ENCODE assay signal across 8 mouse cellular contexts in the genomic region with DNA sequence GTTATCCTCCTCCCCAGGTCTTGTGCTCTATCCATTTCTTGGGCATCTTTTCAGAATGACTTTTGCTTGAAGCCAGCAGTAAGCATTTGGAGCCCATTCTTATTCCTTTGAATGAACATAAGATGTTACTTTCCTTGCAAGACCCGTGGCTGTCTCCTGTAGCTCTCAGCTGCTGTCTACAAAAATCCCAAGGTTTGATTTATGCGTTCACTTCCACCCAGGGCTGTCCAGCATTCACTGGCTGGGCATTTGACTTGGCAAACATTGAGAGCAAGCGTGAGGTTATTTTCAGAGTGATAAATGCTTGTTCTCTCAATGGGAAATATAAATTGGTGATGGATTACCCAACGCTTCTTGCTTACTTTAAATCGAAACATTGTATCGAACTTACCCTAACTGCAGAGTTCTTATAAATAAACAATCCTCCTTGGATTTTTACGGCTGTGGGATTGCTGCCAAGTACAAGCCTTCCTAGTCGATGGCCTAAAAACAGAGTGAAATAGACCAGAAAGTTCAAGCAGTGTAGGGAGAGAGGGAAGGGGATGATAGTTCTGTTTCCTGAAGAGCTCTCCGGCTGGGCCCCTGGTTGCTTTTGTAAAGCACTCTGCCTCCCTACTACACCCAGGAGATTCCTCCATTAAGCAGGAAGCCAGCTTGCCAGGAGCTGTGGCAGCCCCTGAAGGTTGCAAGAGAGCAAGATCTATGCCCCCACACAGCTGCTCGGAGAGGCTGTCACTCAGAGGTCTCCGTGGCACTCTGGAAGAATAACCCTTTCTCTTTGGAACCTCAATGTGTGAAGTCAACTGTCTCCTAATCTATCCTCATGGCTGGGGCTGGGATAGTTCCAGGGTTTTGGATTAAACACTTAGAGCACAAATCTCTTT.
DNase-seq lines count a peak whose midpoint lies in the region; ATAC-seq and TF ChIP-seq lines count a peak whose summit lies in the region.

No protein-coding gene starts in this region.

- no peak for TF ChIP-seq CTCF in stomach, postnatal 0 days (IDR thresholded peaks at IDR 0.05; ENCODE audit: low read depth)

- no peaks in the 10 kb centered on the region for H3K36me3 ChIP-seq in hindbrain, embryonic 15.5 days
- H3K36me3 ChIP-seq in limb, embryonic 13.5 days: no peaks in the 10 kb centered on the region
- H3K36me3 ChIP-seq in stomach, postnatal 0 days (ENCODE audit: control insufficient read depth, insufficient read depth, low read length): no peaks in the 10 kb centered on the region

- peak overlapping the region; percentile 25 for H3K4me2 ChIP-seq in hindbrain, embryonic 15.5 days
- peak overlapping the region; percentile 28 for H3K4me2 ChIP-seq in limb, embryonic 13.5 days (replicated peaks)
- H3K4me2 ChIP-seq in stomach, postnatal 0 days (replicated peaks; ENCODE audit: low read depth): peak overlapping the region; percentile 36; the same call in 1 of the 2 replicates

- ATAC-seq in hindbrain, embryonic 15.5 days (ENCODE audit: low FRiP score, low read depth): peak; percentile 64; the same call in 1 of the 2 replicates
- peak; percentile 74 for ATAC-seq in limb, embryonic 13.5 days (ENCODE audit: low FRiP score, low read depth)
- no peak for ATAC-seq in stomach, postnatal 0 days (ENCODE audit: low FRiP score, low TSS enrichment)

- no peak for TF ChIP-seq EP300 in stomach, postnatal 0 days (optimal IDR thresholded peaks at IDR 0.05)

- DNase-seq in retina, embryonic 14.5 days (ENCODE audit: low spot score): peak; percentile 56
- DNase-seq in retina, postnatal 1 day: no peak
- no peak for DNase-seq in stomach, postnatal 0 days (ENCODE audit: low spot score)
- DNase-seq in thymus, postnatal 4 days: no peak
- DNase-seq in urinary bladder, postnatal 10 days (ENCODE audit: low spot score): no peak
- no peak for DNase-seq in spleen, postnatal 4 days (ENCODE audit: low spot score in 2 of 2)

- peaks cover 18% of the 10 kb centered on the region for H3K4me1 ChIP-seq in hindbrain, embryonic 15.5 days (replicated peaks)
- H3K4me1 ChIP-seq in limb, embryonic 13.5 days: peaks cover 26% of the 10 kb centered on the region
- H3K4me1 ChIP-seq in stomach, postnatal 0 days (replicated peaks; ENCODE audit: control insufficient read depth, insufficient read depth): no peaks in the 10 kb centered on the region

- no peaks in the 10 kb centered on the region for H3K27me3 ChIP-seq in hindbrain, embryonic 15.5 days
- H3K27me3 ChIP-seq in limb, embryonic 13.5 days: no peaks in the 10 kb centered on the region
- no peaks in the 10 kb centered on the region for H3K27me3 ChIP-seq in stomach, postnatal 0 days (ENCODE audit: control insufficient read depth, insufficient read depth, low read length)

- H3K27ac ChIP-seq in hindbrain, embryonic 15.5 days (replicated peaks): peak overlapping the region; percentile 23; the same call in 1 of the 2 replicates
- H3K27ac ChIP-seq in limb, embryonic 13.5 days: peak overlapping the region; percentile 63
- H3K27ac ChIP-seq in stomach, postnatal 0 days (replicated peaks): 0 out of 2 replicates have a peak overlapping the region, but pooled peaks have one; percentile 14

- H3K9ac ChIP-seq in hindbrain, embryonic 15.5 days: no peak overlapping the region
- no peak overlapping the region for H3K9ac ChIP-seq in limb, embryonic 13.5 days
- no peak overlapping the region for H3K9ac ChIP-seq in stomach, postnatal 0 days (ENCODE audit: low read length)

- H3K4me3 ChIP-seq in hindbrain, embryonic 15.5 days: no peak overlapping the region
- no peak overlapping the region for H3K4me3 ChIP-seq in limb, embryonic 13.5 days
- no peak overlapping the region for H3K4me3 ChIP-seq in stomach, postnatal 0 days (ENCODE audit: low read depth, low read length)

- no peaks in the 10 kb centered on the region for H3K9me3 ChIP-seq in hindbrain, embryonic 15.5 days
- H3K9me3 ChIP-seq in limb, embryonic 13.5 days: no peaks in the 10 kb centered on the region
- H3K9me3 ChIP-seq in stomach, postnatal 0 days (ENCODE audit: control insufficient read depth, low read length): no peaks in the 10 kb centered on the region

- 23% methylated on average over 11 of the region's 11 CpGs for WGBS in hindbrain, embryonic 15.5 days
- 29% methylated on average over 11 of the region's 11 CpGs for WGBS in limb, embryonic 13.5 days
- 13% methylated on average over 11 of the region's 11 CpGs for WGBS in stomach, postnatal 0 days
